Mouse (Mus musculus) CD4-positive helper T cell, adult 2 months (primary cell): Measurements from ENCODE around the gene B230217C12Rik.

Experiments used
- DNase-seq: peaks from one replicate; pipeline ENCODE4 v3.0.0-alpha.2; 2012; ENCODE audit warnings: low read depth, missing footprints, low spot score

The B230217C12Rik gene

DNA sequence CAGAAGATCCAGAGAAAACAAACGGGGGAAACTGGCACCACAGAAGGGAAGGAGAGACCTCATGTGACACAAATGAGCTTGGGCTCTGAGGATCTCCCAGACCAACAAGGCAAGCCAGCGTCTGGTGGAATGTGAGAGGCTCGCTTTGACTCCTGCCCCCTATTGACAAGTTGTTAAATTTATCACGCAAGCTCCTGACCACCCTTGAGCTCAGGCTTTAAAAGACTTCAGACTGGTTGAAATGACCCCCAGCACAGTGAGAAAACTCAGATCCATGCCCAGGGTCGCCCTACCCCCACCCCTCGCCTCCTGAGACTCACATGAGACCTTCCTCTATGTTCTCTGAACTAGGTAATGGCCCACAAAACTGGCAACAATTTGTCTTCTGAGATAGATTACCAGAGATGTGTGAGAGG lies at the start of gene B230217C12Rik:
TSS of gene B230217C12Rik (plus strand) at position 242 of the 416 bp plus-strand sequence.
- DNase-seq = peak; percentile 44

DNA sequence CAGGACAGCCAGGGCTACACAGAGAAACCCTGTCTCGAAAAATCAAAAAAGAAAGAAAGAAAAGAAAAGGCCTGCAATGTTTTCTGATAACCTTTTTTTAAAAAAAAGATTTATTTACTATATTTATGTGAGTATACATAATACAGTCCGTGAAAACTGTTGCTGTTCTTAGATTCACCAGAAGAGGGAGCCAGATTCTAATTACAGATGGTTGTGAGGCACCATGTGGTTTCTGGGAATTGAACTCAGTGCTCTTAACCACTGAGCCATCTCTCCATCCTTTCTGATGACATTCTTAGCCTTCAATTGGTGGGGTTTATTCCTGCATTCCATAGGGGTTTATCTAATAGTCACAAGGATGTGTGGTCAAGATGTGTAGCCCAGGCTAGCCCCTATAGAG lies 47.4 kb upstream of the B230217C12Rik start:
- peak; percentile 83 for DNase-seq

DNA sequence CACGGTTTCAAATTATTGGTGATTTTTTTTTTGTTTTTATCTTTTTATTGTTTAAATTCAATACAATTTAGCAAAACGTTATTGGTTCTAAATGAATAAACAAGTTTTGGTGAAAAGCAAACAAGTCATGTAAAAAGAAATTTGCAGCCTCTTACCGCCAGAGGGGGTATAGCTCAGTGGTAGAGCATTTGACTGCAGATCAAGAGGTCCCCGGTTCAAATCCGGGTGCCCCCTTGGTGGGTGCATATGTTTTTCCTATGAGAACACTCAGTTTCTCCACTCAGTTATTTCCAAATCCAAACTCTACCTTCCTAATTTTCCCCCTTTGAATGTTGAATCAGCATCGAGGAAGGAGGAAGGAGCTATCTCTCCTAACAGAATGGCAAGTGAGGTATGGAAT lies 43.7 kb upstream of the B230217C12Rik start:
- peak; percentile 78 for DNase-seq

DNA sequence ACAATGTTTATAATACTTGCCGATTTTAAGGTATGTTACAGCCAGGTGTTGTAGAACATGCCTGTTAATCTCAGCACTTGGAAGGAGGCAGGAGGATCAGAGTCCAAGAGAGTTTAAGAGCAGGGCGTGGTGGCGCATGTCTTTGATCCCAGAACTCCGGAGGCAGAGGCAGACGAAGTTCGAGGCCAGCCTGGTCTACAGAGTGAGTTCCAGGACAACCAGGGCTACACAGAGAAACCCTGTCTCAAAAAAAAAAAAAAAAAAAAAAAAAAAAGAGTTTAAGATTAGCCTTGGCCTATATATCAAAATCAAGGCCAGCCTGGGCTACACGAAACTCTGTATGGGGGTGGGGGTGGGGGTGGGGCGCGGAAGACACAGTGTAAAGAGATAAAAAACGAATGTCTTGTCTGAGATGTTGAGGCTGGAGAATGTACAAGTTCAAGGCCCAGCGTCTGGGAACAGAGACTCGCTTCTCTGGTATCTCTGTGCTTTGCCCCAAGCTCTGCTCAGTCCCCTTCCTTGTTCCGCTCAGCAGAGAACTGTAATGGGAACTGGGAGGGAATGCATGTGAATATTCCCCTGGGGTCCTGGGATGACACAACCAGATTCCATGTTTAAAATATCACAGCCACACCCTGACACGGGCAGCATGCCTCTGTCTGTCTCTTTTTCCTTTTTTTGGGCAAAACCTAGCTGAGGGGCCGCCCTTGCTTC lies 43.1 kb upstream of the B230217C12Rik start:
- no peak for DNase-seq

DNA sequence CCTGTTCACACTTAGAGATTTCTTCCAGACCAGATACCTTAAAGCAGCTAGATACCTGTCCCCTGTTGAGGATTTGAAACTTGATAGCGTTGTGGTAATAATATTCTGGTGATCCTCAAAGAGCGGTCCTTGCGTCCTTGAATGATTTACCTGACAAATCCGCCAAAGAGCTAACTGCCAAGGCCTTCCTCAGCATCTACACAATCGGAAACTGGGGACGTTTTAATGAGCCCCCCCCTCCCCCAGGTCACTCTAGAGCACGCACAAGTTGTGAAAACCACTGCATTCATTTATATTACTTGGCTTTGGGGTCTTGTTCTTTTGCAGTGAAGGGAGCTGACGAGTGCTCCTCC lies 42.5 kb upstream of the B230217C12Rik start:
- no peak for DNase-seq

DNA sequence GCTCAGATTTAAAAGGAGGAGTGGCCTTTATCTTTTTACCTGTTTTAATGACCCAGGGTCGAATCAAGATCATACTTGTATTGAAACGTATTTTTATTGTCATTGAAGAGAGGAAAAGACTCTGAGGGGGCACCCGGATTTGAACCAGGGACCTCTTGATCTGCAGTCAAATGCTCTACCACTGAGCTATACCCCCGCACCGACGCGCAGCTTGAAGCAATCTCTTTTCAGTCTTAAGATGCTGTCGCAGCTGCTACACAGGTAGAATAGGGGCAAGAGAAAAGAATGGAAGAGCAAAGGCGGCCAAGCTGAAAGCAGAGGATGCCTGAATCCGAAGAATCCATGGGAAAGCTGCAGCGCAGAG lies 41.8 kb upstream of the B230217C12Rik start, which contains the start of gene Lasp1:
TSS of gene Lasp1 (plus strand) at position 219 of the 364 bp plus-strand sequence.
- peak; percentile 89 for DNase-seq

DNA sequence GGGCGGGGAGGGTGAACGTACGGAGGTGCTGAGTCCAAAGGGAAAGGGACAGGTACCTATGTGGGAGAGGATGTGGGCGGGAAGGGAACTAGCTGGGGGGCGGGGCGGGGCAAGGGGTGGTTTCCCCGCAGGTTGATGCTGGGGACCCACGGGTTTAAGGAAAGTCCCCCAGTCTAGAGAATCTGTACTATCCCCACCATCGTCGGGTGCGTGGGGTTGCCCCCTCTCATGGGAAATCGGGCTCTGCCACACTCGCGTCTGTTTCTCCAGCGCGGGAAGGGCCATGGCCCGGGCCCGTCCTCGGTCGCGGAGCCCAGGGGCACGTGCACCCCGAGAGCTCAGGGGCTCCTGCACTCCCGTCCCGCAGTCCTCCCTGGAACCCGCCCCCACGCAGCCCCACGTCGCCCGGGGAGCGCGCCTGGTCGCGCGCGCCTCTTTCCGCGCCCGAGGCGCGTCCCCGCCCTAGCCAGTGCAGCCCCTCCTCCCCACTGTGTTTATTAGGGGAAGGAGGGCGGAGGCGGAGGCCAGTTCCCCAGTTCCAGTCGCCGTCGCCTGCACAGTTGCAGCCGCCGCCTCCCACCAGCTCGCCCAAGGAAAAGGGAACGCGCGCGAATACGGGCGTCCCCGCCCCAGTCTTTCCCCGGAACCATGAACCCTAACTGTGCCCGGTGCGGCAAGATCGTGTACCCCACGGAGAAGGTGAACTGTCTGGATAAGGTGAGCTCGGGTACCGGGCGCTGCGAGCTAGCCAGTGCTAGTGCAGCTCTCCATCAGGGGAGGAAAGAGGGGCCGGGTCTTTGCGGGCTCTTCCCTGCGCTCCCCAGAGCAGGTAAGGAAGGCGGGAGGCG lies 41.2 kb upstream of the B230217C12Rik start:
- peak; percentile 90 for DNase-seq

DNA sequence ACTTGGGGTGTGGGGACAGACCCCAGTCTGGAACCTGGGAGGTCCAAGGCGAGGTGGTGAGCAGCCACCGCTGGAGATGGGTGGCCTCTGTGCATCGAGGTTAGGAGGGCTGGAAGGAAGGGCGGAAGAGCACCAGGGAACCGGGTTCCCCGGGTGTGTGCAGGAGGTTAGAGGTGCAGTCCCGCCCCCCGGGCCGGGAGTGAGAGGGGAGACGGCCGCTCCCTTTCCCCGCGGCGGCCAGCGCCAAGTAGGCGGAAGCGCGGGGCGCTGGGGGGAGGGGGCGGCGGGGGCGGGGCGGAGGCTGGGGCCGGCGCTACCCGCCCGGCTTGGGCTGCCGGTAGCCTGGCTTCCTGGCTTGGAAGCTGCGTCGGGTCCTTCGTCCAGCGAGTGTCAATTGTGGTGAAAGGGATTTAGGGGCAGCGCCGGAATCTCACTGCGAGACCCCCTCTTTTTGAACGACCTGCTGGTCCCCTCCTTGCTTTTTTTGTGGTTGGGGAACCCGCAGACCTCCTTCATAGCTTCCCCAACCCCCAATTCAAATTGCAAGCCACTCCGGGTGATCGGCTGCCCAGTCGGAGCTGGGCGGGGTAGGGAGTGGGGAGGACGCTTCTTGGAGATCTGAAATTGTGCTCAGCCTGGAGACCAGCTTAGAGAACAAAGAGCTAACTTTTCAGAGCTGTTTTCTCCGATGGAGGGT lies 40.4 kb upstream of the B230217C12Rik start:
- DNase-seq = peak; percentile 81

DNA sequence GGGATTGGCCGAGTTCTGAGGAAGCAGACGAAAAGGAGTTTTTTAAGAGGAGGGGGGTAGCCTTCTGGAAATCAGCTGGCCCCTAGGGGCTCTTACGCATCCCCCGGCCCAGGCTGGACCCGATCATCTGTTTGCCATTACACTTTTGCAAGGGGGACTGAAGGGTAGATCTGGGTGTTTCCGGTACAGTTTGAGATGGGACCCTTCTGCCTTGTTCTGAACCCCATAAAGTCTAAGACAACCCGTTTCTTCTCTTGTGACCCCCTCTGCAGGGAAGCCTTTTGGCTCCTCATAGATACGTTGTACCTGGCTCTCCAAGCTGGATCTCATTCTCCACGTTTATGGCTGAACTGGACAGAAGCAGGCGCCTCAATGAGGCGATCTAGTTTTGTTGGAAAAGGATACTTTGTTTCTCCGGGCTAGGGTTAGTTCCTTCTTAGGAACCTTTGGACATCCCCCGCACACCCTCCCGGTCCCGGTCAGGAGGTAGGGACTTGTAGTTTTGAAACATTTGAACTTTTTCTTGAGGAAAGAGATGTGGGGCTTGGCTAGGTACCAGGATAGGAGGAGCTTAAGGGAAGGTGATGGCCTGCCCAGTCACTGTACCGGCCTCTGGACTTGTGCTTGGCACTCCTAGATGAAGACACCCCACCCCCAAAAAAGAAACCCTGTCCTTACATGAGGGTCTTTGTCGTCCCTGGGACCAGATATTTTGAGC lies 39.7 kb upstream of the B230217C12Rik start:
- no peak for DNase-seq

DNA sequence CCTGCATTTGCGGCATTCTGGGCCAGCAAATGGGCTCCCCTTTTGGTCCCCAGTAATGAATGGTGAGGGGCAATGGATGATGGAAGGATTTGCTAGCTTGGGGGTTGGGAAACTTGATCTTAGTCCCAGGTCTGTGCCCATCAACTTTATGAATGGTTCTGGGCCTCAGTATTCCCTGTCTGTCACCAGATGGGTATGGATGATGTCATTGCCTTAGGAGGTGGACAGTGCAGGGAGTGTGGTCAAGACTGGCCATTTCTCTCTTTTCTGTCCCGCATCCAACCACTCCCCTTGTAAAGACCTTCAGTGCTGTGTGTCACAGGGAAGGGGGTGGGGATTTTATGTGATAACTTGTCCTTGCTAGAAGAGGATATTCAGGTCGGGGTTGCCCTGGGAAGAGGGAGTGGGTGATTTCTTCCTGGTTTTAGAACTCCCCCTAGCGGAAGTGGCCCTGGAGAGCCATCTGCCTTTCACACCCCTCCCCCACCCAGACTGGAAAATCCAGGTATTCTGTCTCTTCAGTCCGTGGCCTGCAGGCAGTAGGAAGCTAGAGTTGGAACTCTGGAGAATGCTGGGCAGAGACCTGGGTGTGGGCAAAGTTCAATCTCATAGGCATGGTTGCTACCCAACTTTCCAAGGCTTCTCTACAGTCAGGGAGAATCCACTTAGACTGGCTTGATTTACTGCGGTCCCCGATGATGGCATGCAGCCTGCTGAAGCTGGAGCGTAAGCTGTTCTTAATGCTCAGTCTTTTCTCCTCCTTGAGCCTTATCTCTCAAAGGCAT lies 39.0 kb upstream of the B230217C12Rik start:
- no peak for DNase-seq

DNA sequence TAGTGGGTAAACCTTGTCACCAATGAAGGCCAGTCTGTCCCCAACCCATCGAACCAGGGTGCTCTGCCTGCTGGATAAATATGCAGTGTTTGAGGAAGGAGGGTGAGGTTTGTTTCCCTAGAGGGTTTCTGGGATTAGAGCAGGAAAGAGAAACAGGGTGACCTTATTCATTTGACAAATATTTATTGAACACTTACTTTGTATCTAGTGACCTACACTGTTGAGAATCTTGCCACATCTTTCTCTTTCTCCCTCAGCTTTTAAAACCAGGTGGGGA lies 38.4 kb upstream of the B230217C12Rik start:
- DNase-seq = no peak

DNA sequence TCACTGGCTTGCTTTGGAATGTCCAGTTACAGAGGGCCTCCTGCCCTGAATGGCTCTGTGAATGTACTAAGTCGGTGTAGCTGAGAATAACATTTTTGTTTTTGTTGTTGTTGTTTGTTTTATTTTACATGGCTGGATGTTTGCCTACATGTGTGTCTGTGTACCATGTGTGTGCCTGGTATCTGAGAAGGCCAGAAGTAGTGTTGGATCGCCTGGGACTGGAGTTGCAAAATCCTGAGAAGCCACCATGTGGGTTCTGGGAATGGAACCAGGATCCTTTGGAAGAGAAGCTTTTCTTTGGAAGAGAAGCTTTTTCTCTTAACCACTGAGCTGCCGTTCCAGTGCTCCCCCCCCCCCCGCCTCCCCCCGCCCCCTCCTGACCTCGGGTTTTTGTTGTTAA lies 38.1 kb upstream of the B230217C12Rik start:
- DNase-seq = no peak

DNA sequence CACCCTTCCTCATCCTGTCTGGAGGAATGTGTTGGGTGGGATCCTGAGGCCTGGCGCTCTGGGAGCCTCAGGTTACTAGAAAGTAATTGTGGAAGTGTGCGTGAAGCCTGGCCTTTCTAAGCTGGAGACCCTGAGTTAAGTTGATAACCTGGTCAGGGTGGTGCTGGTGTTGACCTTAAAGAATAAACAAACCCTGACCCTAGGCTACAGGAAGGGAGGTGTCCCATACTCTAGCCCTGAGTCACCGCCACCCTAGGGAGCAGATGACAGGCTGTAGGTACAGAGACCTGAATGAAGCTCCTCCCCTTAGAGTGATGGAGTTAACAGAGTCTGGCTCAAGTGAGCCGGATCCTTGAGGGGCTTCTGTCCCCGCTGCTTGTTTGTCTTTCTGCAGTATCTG lies 36.7 kb upstream of the B230217C12Rik start:
- DNase-seq = no peak

DNA sequence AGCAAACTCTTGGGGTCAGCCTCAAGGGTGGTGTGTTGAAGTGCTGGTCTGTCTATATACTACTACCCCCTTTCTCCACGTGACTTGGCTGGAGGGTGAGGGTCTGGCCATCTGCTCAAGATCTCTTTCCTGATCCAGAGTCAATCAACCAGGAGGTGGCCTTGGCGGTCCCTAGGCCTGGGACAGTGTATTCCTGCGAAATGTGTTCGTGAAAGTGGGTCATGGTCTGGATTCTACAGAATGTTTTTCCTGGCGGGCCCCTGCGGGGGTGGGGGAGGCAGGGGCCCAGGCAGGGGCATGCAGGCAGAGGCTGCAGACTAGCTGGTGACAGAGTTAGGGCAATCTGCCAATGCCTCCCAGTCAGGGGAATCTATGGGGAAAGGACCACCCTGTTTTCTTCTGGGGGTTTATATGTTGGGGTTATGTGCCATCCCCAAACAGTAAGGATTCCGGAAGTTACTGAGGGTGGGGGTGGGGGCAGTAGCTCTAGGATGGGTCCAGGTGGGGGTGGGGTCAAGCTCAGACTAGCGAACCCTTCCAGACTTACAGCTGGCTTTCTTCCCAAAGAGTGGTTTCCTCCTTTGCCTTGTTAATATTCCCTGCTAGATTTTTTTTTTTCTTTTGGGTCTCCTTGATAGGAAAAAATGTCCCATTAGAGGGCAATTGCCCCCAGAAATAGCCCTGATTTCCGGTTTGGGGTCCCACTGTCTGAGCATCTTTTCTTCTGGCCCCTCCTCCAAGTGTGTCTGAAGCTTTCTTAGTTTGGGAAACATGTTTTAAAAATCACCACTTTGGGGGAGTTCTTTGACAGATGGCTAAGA lies 35.5 kb upstream of the B230217C12Rik start:
- DNase-seq = no peak

DNA sequence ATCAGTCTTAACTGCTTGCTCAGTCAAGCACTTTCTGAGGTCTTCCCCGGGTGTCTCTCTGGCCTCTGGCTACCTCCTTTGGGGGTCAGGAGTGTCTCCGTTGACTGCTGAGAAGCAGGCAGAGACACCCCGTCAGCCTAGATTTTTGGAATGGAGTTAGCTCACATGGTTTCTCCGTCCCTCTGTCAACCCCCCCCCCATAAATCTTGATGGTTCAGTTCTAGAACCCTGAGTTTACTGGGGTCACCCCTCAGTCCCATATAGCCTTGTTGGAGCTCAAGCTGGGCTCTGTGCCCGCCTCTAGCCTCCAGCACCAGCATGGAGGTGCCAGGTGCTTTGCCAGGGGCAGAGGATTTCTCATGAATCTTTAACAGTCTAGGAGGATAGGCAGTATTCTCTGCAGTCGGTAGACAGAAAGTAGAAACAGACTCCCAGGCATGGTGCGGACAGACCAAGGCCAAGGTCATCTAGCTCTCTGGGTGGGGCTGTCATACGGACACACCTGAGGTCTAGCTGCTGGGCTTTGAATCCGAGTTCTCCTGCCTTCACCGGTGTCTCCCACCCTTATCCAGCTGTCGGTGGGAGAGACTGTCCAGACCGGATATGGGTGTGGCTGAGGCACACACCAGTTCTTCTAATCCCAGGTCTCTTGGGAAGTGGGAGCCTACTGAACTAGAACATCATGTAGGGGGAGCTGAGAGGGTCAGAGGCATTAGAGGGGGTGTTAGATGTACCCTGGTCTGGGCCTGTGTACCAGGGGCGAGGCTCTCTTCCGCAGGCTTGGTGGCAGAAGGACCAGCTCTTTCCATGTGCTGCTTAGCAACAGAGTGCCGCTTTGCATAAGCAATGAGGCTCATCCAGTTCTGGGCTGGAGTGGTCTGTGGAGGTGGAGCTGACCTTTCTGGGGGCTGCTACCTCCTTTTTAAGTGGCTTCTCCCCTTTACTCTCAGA lies 34.6 kb upstream of the B230217C12Rik start:
- DNase-seq = no peak

DNA sequence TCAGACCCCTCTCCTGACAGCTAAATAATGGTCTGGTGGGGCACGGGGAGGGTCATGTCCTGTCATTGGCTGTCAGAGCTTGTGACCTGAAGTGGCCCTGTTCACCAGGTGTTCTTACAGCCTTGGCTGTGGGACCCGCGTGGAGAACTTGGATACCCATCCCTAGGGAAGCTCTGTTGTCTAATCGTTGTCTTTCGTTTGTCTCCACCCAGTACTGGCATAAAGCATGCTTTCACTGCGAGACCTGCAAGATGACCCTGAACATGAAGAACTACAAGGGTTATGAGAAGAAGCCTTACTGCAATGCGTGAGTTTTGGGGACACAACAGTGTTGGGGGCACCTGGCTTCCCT lies 34.0 kb upstream of the B230217C12Rik start:
- no peak for DNase-seq

DNA sequence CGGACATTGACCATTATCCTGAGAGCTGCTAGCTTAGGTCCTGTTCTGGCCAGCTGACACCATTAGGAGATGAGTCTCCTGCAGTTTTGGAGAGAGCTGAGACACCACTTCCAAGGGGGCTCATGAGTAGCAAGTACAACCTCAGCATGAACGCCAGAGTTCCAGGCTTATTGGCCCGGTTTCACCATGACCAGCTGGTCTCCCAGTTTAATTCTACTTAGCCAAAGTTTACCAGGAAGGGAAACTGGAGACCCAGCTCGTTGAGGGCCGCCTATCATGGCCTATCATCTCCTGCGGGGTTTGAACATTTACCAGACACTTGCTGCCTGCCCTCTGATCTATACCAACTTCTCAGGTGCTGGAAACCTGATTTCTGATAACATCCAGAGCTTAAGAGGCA lies 33.0 kb upstream of the B230217C12Rik start:
- no peak for DNase-seq

DNA sequence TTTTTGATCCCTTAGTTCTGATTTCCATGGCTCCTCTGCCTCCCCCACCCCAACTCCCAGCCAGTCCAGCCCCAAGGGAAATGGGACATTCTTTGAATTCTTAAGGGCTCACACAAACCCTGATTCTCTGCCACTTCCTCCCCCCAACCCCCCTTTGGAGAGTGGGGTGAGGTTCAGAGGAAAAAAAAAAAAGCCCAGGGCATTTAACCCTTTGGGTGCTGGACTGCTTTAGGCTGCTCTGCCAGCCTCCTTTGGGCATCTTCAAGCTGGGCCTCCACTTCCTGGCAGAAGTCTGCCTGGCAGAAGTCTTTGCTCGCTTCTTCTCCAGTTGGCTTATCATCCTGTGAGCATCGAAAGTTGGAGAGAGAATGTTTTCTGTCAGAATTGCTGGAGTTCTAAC lies 32.5 kb upstream of the B230217C12Rik start:
- peak; percentile 69 for DNase-seq

DNA sequence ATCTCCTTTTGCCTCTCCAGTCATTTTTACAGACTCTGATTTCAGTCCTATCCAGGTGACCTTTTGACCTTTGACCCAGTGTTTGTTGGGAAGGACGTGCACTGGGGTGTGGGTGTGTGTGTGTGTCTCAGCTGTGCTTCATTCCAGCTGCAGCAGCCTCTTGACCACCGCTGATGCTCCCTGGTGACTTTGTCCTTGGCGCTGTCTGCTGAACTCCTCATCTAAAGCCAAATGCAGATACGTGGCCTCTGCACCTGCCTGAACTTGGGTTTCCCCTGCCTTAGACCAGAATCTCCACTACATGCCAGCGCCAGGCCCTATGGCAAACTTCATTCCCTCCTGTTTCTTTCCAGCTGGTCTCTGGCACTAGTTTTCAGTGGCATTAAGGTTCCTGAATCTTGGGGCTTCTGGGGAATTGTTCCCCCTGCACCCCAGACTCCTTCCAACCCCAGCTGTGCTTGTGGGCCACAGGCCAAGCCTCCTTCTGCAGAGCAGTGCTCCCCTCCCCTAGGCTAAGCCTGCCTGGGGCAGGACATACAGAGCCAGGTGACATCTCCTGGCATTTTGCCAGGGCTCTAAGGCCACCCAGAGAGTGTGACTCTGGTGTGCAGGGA lies 31.9 kb upstream of the B230217C12Rik start:
- DNase-seq = no peak
